Mouse (Mus musculus) limb, embryonic 14.5 days (tissue): ENCODE measurements around the gene Eif4h. TPM values are rescaled to one million over a fixed set of nuclear protein-coding genes. Genes with fewer than 3 reads are reported as not detected.

Experiments used
- ATAC-seq: fragments of 200-750 bp; cut with Nextera tagmentation; 2 replicates; pipeline ENCODE4 v1.8.0; 2017; ENCODE audit warnings: low read depth, moderate number of reproducible peaks, moderate TSS enrichment; ENCODE audit not compliant: low FRiP score
- DNase-seq: peaks from one replicate; pipeline ENCODE4 v3.0.0-alpha.2; 2015; ENCODE audit warnings: low spot score
- H3K27ac ChIP-seq: fragments of 300-500 bp; sonication (generic); replicated peaks from 2 replicates; pipeline ENCODE4 v1.5.1; 2014; ENCODE audit warnings: low read depth, mild to moderate bottlenecking, low read length, moderate library complexity, mixed read lengths
- H3K27me3 ChIP-seq: fragments of 300-500 bp; sonication (generic); 2 replicates; pipeline ENCODE4 v1.6.1; 2014; ENCODE audit warnings: low read length, mixed read lengths; ENCODE audit not compliant: control insufficient read depth, insufficient read depth
- H3K36me3 ChIP-seq: fragments of 300-500 bp; sonication (generic); 2 replicates; pipeline ENCODE4 v1.6.1; 2014; ENCODE audit warnings: mild to moderate bottlenecking, low read length, moderate library complexity, mixed read lengths; ENCODE audit not compliant: control insufficient read depth, insufficient read depth
- H3K4me1 ChIP-seq: fragments of 300-500 bp; sonication (generic); 2 replicates; pipeline ENCODE4 v1.6.1; 2014; ENCODE audit warnings: antibody characterized with exemption, low read length, mixed read lengths; ENCODE audit not compliant: control insufficient read depth, insufficient read depth
- H3K4me2 ChIP-seq: fragments of 300-500 bp; sonication (generic); replicated peaks from 2 replicates; pipeline ENCODE4 v1.6.1; 2014; ENCODE audit warnings: low read depth, mild to moderate bottlenecking, low read length, moderate library complexity; ENCODE audit not compliant: severe bottlenecking
- H3K4me3 ChIP-seq: fragments of 300-500 bp; sonication (generic); replicated peaks from 2 replicates; pipeline ENCODE4 v1.5.1; 2014; ENCODE audit warnings: low read length
- H3K9ac ChIP-seq: fragments of 300-500 bp; sonication (generic); 2 replicates; pipeline ENCODE4 v1.6.1; 2014; ENCODE audit warnings: mild to moderate bottlenecking, low read depth, low read length, moderate library complexity; ENCODE audit not compliant: severe bottlenecking
- H3K9me3 ChIP-seq: fragments of 300-500 bp; sonication (generic); 2 replicates; pipeline ENCODE4 v1.6.1; 2016; ENCODE audit warnings: low read length; ENCODE audit not compliant: control insufficient read depth
- POLR2A ChIP-seq: fragments of 200-500 bp; IDR thresholded peaks from 2 replicates; pipeline ENCODE4 v1.8.0; 2012; ENCODE audit warnings: inconsistent platforms, mild to moderate bottlenecking, moderate library complexity, borderline replicate concordance; ENCODE audit not compliant: insufficient read depth, insufficient read length; ENCODE audit errors: extremely low read depth
- WGBS: fragments of 180-500 bp; shearing (Covaris S2); extraction: QIAGEN DNeasy Blood & Tissue Kit; methylation state at CpG from one replicate; pipeline ENCODE4 v1.1.7; 2014; 5-methylcytosine and 5-hydroxymethylcytosine counted together
- polyA plus RNA-seq, 2 experiments: library from polyadenylated mRNA; depleted of rRNA in 1 of 2; stranded (reverse) in 1 of 2; unstranded in 1 of 2; fragments of >200 nt; fragmentation: Nextera tagmentation in 1 of 2; extraction: Ambion mirVana in 1 of 2; gene quantifications; 2 replicates each; pipeline versions ENCODE4 v1.2.1 to v1.2.3; 2012 to 2014

Gene Eif4h
- polyA plus RNA-seq, 2 experiments, result 342 to 424 TPM

DNA sequence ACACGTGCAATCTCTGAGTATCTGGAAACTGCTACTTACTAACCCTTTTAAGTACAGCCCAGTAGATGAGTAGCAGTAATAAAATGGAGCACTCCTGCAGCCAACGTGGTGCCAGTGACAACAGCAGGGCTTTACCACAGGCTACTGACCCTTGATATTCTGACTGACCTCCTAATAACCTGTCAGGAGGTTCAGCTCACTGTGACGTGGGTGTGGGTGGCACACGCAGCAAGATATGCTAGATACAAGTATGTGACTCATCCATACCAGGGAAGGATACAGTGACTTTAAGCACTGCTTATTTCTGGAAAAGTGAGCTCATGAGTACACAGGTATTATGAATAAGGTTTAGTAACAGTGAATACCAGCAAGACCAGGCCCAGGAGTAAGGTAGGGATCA lies 9.8 kb downstream of the Eif4h start:
- Histone ChIP-seq H3K4me1 (no peaks in the 10 kb centered on the region), H3K9me3 (no peaks in the 10 kb centered on the region), H3K4me3 (no peak overlapping the region), H3K36me3 (peaks cover 76% of the 10 kb centered on the region), H3K27ac (no peak overlapping the region), H3K9ac (no peak overlapping the region), H3K4me2 (no peak overlapping the region), H3K27me3 (no peaks in the 10 kb centered on the region)
- no peak for TF ChIP-seq POLR2A
- 67% methylated on average over 4 of the region's 4 CpGs for WGBS
- DNase-seq (no peak), ATAC-seq (no peak)

DNA sequence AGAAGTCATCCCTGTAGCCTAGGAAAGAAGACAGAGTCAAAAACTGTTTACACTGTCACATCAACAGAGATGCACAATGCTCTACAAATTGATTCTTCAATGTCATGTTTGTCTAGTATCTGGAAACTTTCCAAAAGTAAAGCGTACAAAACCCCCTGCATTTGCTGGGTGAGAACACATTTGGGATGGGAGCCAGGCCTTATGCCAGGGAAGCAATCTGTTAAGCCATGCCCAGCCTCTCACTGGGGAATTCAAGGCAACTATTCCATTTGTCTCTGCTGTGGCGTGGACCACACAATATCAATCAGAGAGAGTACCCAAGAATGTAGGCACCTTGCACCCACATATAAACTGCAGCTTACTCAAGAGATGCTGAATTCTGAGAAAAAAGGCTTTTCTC lies 17.2 kb downstream of the Eif4h start:
- Histone ChIP-seq H3K9me3 (no peaks in the 10 kb centered on the region), H3K27ac (no peak overlapping the region), H3K4me2 (no peak overlapping the region), H3K27me3 (no peaks in the 10 kb centered on the region), H3K36me3 (peaks cover 99% of the 10 kb centered on the region), H3K4me3 (no peak overlapping the region), H3K9ac (no peak overlapping the region), H3K4me1 (no peaks in the 10 kb centered on the region)
- 90% methylated on average over 2 of the region's 2 CpGs for WGBS
- TF ChIP-seq POLR2A, result no peak
- no peak for ATAC-seq
- no peak for DNase-seq

DNA sequence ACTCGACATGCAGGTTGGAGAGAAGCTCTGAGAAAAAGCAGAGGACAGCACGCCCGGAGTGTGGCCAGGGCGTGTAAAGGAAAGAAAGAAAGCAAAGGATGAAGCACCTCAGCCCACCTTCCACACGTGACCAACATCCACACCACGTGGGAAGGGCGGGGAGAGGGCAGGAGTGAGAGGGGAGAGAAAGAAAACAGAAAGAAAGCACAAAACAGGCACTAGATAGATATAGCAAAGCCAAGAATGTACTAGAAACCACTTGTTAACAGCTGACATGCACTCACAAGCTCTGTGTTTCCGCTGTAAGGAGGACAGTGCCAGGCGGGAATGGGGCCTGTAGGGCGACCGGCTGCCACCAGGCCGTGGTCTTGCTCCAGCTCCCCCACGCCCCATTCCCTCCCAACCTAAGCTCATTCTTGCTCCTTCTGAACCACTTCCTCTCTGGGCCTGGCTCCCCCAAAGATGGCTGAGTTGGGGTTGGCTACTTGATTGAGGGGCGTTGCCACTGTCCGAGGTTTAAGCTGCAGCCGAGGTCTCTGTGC lies 18.1 kb downstream of the Eif4h start:
- Histone ChIP-seq H3K4me2 (no peak overlapping the region), H3K4me3 (no peak overlapping the region), H3K9me3 (no peaks in the 10 kb centered on the region), H3K9ac (no peak overlapping the region), H3K27me3 (no peaks in the 10 kb centered on the region), H3K27ac (no peak overlapping the region), H3K36me3 (peaks cover 94% of the 10 kb centered on the region), H3K4me1 (no peaks in the 10 kb centered on the region)
- TF ChIP-seq POLR2A, result no peak
- ATAC-seq, result no peak
- 94% methylated on average over 16 of the region's 16 CpGs for WGBS
- no peak for DNase-seq

DNA sequence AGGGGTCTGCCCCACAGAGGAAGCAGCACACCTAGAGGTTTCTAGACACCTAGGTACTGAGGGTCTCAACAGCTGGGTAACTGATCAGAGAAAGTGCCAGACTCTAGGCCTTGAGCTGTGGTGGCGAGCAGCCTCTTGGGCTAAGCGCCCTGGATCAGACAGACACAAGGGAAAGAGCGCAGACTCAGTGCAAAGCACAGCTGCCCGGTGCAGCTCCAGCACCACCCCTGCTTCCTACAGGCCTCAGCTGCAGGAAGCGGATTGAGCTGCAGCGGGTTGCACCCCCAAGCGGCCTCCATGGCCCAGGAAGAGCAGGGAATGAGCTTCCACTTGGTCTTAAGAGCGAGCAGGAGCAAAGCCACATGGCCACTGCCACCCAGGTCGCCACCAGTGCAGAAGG lies 18.8 kb downstream of the Eif4h start:
- peaks cover 89% of the 10 kb centered on the region for H3K36me3 ChIP-seq
- no peak overlapping the region for H3K4me2 ChIP-seq
- H3K9ac ChIP-seq, result no peak overlapping the region
- no peaks in the 10 kb centered on the region for H3K4me1 ChIP-seq
- ATAC-seq (no peak), DNase-seq (no peak)
- TF ChIP-seq POLR2A, result no peak
- no peak overlapping the region for H3K4me3 ChIP-seq
- H3K27me3 ChIP-seq, result no peaks in the 10 kb centered on the region
- no peaks in the 10 kb centered on the region for H3K9me3 ChIP-seq
- H3K27ac ChIP-seq, result no peak overlapping the region
- 88% methylated on average over 9 of the region's 9 CpGs for WGBS

DNA sequence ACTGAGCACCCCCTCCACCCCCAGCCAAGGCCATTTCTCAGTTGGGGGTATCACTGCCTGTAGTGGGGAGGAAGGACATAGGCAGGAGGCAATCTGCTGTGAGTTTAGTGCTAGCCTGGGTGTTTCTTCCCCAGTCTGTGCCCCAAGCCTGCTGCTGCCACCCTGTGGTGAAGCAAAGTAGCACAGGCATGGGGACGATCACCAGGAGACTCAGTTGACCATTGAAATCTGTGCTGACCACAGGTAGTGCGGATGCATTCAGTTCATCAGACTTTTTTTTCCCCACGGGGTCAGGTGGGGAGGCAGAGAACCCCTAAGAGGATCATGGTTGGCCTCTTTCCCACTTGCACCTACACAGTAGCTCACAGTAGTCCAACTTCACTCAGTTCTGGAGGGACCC lies 22.2 kb downstream of the Eif4h start:
- Histone ChIP-seq H3K9ac (no peak overlapping the region), H3K4me3 (no peak overlapping the region), H3K27me3 (no peaks in the 10 kb centered on the region), H3K27ac (no peak overlapping the region), H3K36me3 (peaks cover 60% of the 10 kb centered on the region), H3K4me1 (no peaks in the 10 kb centered on the region), H3K9me3 (no peaks in the 10 kb centered on the region), H3K4me2 (no peak overlapping the region)
- ATAC-seq (no peak), DNase-seq (no peak)
- TF ChIP-seq POLR2A, result no peak
- 54% methylated on average over 3 of the region's 3 CpGs for WGBS

DNA sequence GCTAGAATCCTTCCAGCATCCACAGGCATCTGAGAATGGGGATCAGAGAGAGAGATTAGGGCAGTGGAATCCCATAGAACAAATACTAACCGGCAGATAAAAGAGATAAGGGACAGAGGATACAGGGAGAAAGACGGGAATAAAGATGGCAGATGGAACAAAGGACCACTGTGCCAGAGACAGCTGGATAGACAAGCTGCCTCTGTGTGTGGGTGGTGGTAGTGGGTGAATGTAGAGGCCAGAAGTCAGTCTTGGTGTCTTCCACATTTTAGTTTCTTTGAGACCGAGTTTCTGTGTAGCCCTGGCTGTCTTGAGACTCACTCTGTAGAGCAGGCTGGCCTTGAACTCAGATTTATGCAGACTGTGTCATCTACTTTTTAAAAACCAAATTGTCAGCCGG lies 23.5 kb downstream of the Eif4h start:
- Histone ChIP-seq H3K27ac (no peak overlapping the region), H3K4me1 (no peaks in the 10 kb centered on the region), H3K4me2 (no peak overlapping the region), H3K4me3 (no peak overlapping the region), H3K9ac (no peak overlapping the region), H3K9me3 (no peaks in the 10 kb centered on the region), H3K36me3 (peaks cover 48% of the 10 kb centered on the region), H3K27me3 (no peaks in the 10 kb centered on the region)
- ATAC-seq, result no peak
- 83% methylated on average over 4 of the region's 4 CpGs for WGBS
- no peak for TF ChIP-seq POLR2A
- DNase-seq, result no peak
